26 mouse cellular contexts compared by ENCODE assay signal in the genomic region with DNA sequence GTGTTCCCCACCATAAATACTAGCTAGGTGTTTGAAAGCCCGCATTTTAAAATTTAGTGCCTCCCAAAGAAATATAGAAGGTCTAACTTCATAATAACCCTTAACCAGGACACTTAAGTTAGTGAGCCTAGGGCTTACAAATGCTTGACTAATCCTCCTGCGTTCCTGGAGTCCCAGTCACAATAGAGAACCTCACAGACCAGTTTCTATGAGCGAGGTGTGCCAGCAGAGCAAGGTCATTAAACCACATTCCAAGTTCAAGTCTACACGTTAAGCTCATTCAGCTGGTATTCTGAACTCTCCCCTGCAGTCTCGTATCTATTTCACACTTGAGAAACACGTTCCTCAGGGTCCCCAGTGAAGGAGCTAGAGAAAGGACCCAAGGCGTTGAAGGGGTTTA. TPM values are rescaled to one million over a fixed set of nuclear protein-coding genes. Genes with fewer than 3 reads are reported as not detected.
DNase-seq lines count a peak whose midpoint lies in the region; ATAC-seq and TF ChIP-seq lines count a peak whose summit lies in the region.
"Had no signal": no experiment of that assay in that cellular context is flagged by ENCODE, and none has a peak within 500 bp of the region (broad histone marks: within the 10 kb centered on the region; RNA-seq: fewer than 3 reads in every experiment).

No protein-coding gene starts in this region.

- H3K4me3 ChIP-seq in embryonic facial prominence, embryonic 14.5 days (ENCODE audit: low read depth, low read length): no peak overlapping the region
- no peak overlapping the region for H3K4me3 ChIP-seq in embryonic facial prominence, embryonic 10.5 days
- H3K4me3 ChIP-seq in liver, embryonic 15.5 days (replicated peaks): no peak overlapping the region
- no peak overlapping the region for H3K4me3 ChIP-seq in liver, postnatal 0 days (ENCODE audit: low read depth, low read length)
- H3K4me3 ChIP-seq: forebrain, embryonic 12.5 days; heart, embryonic 12.5 days; hindbrain, embryonic 15.5 days had no signal

- peak; percentile 45 for DNase-seq in embryonic facial prominence, embryonic 14.5 days (ENCODE audit: low spot score)
- no peak for DNase-seq in embryonic facial prominence, embryonic 10.5 days (ENCODE audit: low spot score)
- no peak for DNase-seq in liver, postnatal 0 days
- DNase-seq in urinary bladder, postnatal 36 days (ENCODE audit: low spot score in 2 of 2): peak; percentile 14 to 20
- DNase-seq in urinary bladder, postnatal 10 days (ENCODE audit: low spot score): no peak
- DNase-seq in left cerebral cortex, adult 18-20 months (ENCODE audit: low spot score in 2 of 2): no peak
- DNase-seq: adrenal gland, adult 8-10 months; adrenal gland, postnatal 36 days; B cell, adult 2 months; cerebellum, adult 2 months; cerebellum, postnatal 10 days; gastrocnemius, postnatal 10 days; heart, postnatal 36 days had no signal

- peaks cover 27% of the 10 kb centered on the region for H3K36me3 ChIP-seq in embryonic facial prominence, embryonic 14.5 days (ENCODE audit: control insufficient read depth, insufficient read depth, low read length)
- peaks cover 17% of the 10 kb centered on the region for H3K36me3 ChIP-seq in embryonic facial prominence, embryonic 10.5 days (replicated peaks)
- H3K36me3 ChIP-seq in liver, embryonic 15.5 days (replicated peaks): peaks cover 43% of the 10 kb centered on the region
- peaks cover 28% of the 10 kb centered on the region for H3K36me3 ChIP-seq in liver, postnatal 0 days (replicated peaks; ENCODE audit: insufficient read depth, low read length)

- TF ChIP-seq CTCF in liver, postnatal 0 days (IDR thresholded peaks at IDR 0.05; ENCODE audit: low read depth): no peak

- ATAC-seq in embryonic facial prominence, embryonic 14.5 days (ENCODE audit: low read depth): peak; percentile 70; the same call in 1 of the 2 replicates
- ATAC-seq in liver, embryonic 15.5 days (ENCODE audit: insufficient read depth): no peak
- ATAC-seq in liver, postnatal 0 days: no peak
- ATAC-seq: CD4-positive, CD25-positive, alpha-beta regulatory T cell, adult 4 months; forebrain, embryonic 16.5 days had no signal

- TF ChIP-seq EP300 in liver, postnatal 0 days (IDR thresholded peaks at IDR 0.05; ENCODE audit: low read depth): no peak

- WGBS in embryonic facial prominence, embryonic 14.5 days: 76% methylated on average over 7 of the region's 7 CpGs
- 82% methylated on average over 7 of the region's 7 CpGs for WGBS in embryonic facial prominence, embryonic 10.5 days
- 88% methylated on average over 7 of the region's 7 CpGs for WGBS in liver, embryonic 15.5 days (ENCODE audit: insufficient replicate concordance)
- 83% methylated on average over 7 of the region's 7 CpGs for WGBS in liver, postnatal 0 days (ENCODE audit: insufficient replicate concordance)

- H3K4me2 ChIP-seq in embryonic facial prominence, embryonic 14.5 days (ENCODE audit: low read depth, low read length): no peak overlapping the region
- no peak overlapping the region for H3K4me2 ChIP-seq in liver, embryonic 15.5 days
- no peak overlapping the region for H3K4me2 ChIP-seq in liver, postnatal 0 days (ENCODE audit: low read depth, low read length)
- H3K4me2 ChIP-seq: forebrain, embryonic 12.5 days; heart, embryonic 12.5 days; hindbrain, embryonic 15.5 days had no signal

- no peak overlapping the region for H3K9ac ChIP-seq in embryonic facial prominence, embryonic 14.5 days (ENCODE audit: low read depth, low read length)
- no peak overlapping the region for H3K9ac ChIP-seq in liver, embryonic 15.5 days
- H3K9ac ChIP-seq in liver, postnatal 0 days (replicated peaks): no peak overlapping the region
- H3K9ac ChIP-seq: forebrain, embryonic 12.5 days; heart, embryonic 12.5 days; hindbrain, embryonic 15.5 days had no signal

- H3K4me1 ChIP-seq in embryonic facial prominence, embryonic 14.5 days (ENCODE audit: control insufficient read depth, insufficient read depth, low read length): no peaks in the 10 kb centered on the region
- no peaks in the 10 kb centered on the region for H3K4me1 ChIP-seq in embryonic facial prominence, embryonic 10.5 days
- H3K4me1 ChIP-seq in liver, embryonic 15.5 days (replicated peaks): peaks cover 33% of the 10 kb centered on the region
- H3K4me1 ChIP-seq in liver, postnatal 0 days (ENCODE audit: insufficient read depth): no peaks in the 10 kb centered on the region
- H3K4me1 ChIP-seq: forebrain, embryonic 12.5 days; hindbrain, embryonic 15.5 days had no signal

- H3K27me3 ChIP-seq in embryonic facial prominence, embryonic 14.5 days (replicated peaks; ENCODE audit: control insufficient read depth, insufficient read depth, low read length): no peaks in the 10 kb centered on the region
- H3K27me3 ChIP-seq in embryonic facial prominence, embryonic 10.5 days (replicated peaks; ENCODE audit: low read depth, poor library complexity, severe bottlenecking): no peaks in the 10 kb centered on the region
- no peaks in the 10 kb centered on the region for H3K27me3 ChIP-seq in liver, embryonic 15.5 days
- no peaks in the 10 kb centered on the region for H3K27me3 ChIP-seq in liver, postnatal 0 days (ENCODE audit: insufficient read depth, low read length)
- H3K27me3 ChIP-seq: forebrain, embryonic 12.5 days; heart, embryonic 12.5 days; hindbrain, embryonic 15.5 days had no signal

- H3K9me3 ChIP-seq in embryonic facial prominence, embryonic 14.5 days (ENCODE audit: control insufficient read depth, low read length): no peaks in the 10 kb centered on the region
- H3K9me3 ChIP-seq in embryonic facial prominence, embryonic 10.5 days: no peaks in the 10 kb centered on the region
- H3K9me3 ChIP-seq in liver, embryonic 15.5 days (replicated peaks): no peaks in the 10 kb centered on the region
- no peaks in the 10 kb centered on the region for H3K9me3 ChIP-seq in liver, postnatal 0 days (ENCODE audit: low read length)
- H3K9me3 ChIP-seq: forebrain, embryonic 12.5 days; G1E; hindbrain, embryonic 15.5 days had no signal

- no peak overlapping the region for H3K27ac ChIP-seq in embryonic facial prominence, embryonic 14.5 days (replicated peaks; ENCODE audit: low read depth, low read length)
- H3K27ac ChIP-seq in embryonic facial prominence, embryonic 10.5 days (replicated peaks): no peak overlapping the region
- H3K27ac ChIP-seq in liver, embryonic 15.5 days (replicated peaks): peak overlapping the region; percentile 66; the same call in 1 of the 2 replicates
- no peak overlapping the region for H3K27ac ChIP-seq in liver, postnatal 0 days (ENCODE audit: low read depth)
- H3K27ac ChIP-seq: forebrain, embryonic 12.5 days; hindbrain, embryonic 15.5 days had no signal

RNA-seq across cellular contexts. Expression of a gene that starts 12.8 kb away (rescaled TPM):
- 17.2 and 18.0 TPM in 2 replicates for polyA plus RNA-seq in embryonic facial prominence, embryonic 14.5 days (2014; fragmentation: Nextera tagmentation; extraction: Ambion mirVana)
- 25.0 and 26.9 TPM in 2 replicates for polyA plus RNA-seq in embryonic facial prominence, embryonic 10.5 days (2016; fragmentation: Nextera tagmentation; extraction: Ambion mirVana)
- 496 and 576 TPM in 2 replicates for polyA plus RNA-seq in liver, embryonic 15.5 days (2015; fragmentation: Nextera tagmentation; extraction: Ambion mirVana)
- 178 and 189 TPM in 2 replicates for polyA plus RNA-seq in liver, postnatal 0 days (2015; fragmentation: Nextera tagmentation; extraction: Ambion mirVana)
- total RNA-seq in left cerebral cortex, adult 18-20 months (2021): 10 to 100 TPM; 38.9 to 40.6 TPM

RNA-seq across cellular contexts. Expression of a gene that starts 36.0 kb away (rescaled TPM):
- polyA plus RNA-seq in embryonic facial prominence, embryonic 14.5 days (2014; fragmentation: Nextera tagmentation; extraction: Ambion mirVana): not detected in 2 replicates
- polyA plus RNA-seq in embryonic facial prominence, embryonic 10.5 days (2016; fragmentation: Nextera tagmentation; extraction: Ambion mirVana): not detected in 2 replicates
- 0.05 and 0.12 TPM in 2 replicates for polyA plus RNA-seq in liver, embryonic 15.5 days (2015; fragmentation: Nextera tagmentation; extraction: Ambion mirVana)
- polyA plus RNA-seq in liver, postnatal 0 days (2015; fragmentation: Nextera tagmentation; extraction: Ambion mirVana): 0.11 TPM in 1 of 2 replicates, not detected in the other
- not detected for total RNA-seq in left cerebral cortex, adult 18-20 months (2021)
- total RNA-seq: adrenal gland, adult 8-10 months; adrenal gland, postnatal 36 days; gastrocnemius, postnatal 10 days; gastrocnemius, postnatal 4 days; heart, adult 8-10 months; heart, postnatal 36 days had no signal
- polyA plus RNA-seq: cerebellum, adult 2 months; embryonic facial prominence, embryonic 11.5 days; forebrain, embryonic 16.5 days; G1E; heart, embryonic 12.5 days; hindbrain, embryonic 11.5 days; hindbrain, embryonic 15.5 days had no signal

RNA-seq across cellular contexts. Expression of a gene that starts 44.3 kb away (rescaled TPM):
- polyA plus RNA-seq in embryonic facial prominence, embryonic 14.5 days (2014; fragmentation: Nextera tagmentation; extraction: Ambion mirVana): not detected in 2 replicates
- not detected in 2 replicates for polyA plus RNA-seq in embryonic facial prominence, embryonic 10.5 days (2016; fragmentation: Nextera tagmentation; extraction: Ambion mirVana)
- polyA plus RNA-seq in liver, embryonic 15.5 days (2015; fragmentation: Nextera tagmentation; extraction: Ambion mirVana): not detected in 2 replicates
- polyA plus RNA-seq in liver, postnatal 0 days (2015; fragmentation: Nextera tagmentation; extraction: Ambion mirVana): not detected in 2 replicates
- total RNA-seq in left cerebral cortex, adult 18-20 months (2021): not detected
- total RNA-seq: adrenal gland, adult 8-10 months; adrenal gland, postnatal 36 days; gastrocnemius, postnatal 10 days; gastrocnemius, postnatal 4 days; heart, adult 8-10 months; heart, postnatal 36 days had no signal
- polyA plus RNA-seq: CD4-positive, CD25-positive, alpha-beta regulatory T cell, adult 4 months; cerebellum, adult 2 months; embryonic facial prominence, embryonic 11.5 days; forebrain, embryonic 12.5 days; forebrain, embryonic 16.5 days; frontal cortex, adult 2 months; G1E; heart, embryonic 12.5 days; heart, postnatal 0 days; hindbrain, embryonic 11.5 days had no signal

RNA-seq across cellular contexts. Expression of a gene that starts 44.8 kb away (rescaled TPM):
- 134 and 148 TPM in 2 replicates for polyA plus RNA-seq in embryonic facial prominence, embryonic 14.5 days (2014; fragmentation: Nextera tagmentation; extraction: Ambion mirVana)
- polyA plus RNA-seq in embryonic facial prominence, embryonic 10.5 days (2016; fragmentation: Nextera tagmentation; extraction: Ambion mirVana): 101 and 105 TPM in 2 replicates
- 24.6 and 25.4 TPM in 2 replicates for polyA plus RNA-seq in liver, embryonic 15.5 days (2015; fragmentation: Nextera tagmentation; extraction: Ambion mirVana)
- polyA plus RNA-seq in liver, postnatal 0 days (2015; fragmentation: Nextera tagmentation; extraction: Ambion mirVana): 23.8 and 28.4 TPM in 2 replicates
- 100 to 1,000 TPM in 1 of 2 experiments, 10 to 100 TPM in 1; 95.6 to 108 TPM for total RNA-seq in left cerebral cortex, adult 18-20 months (2021)

Comparison
In these comparisons a context has a peak if more than half of its experiments do, and no peak if none do; other contexts are left out.
1. DNase-seq: peak in embryonic facial prominence, embryonic 14.5 days (single experiment) and urinary bladder, postnatal 36 days (2 of 2); none in embryonic facial prominence, embryonic 10.5 days (single experiment), liver, postnatal 0 days (single experiment), urinary bladder, postnatal 10 days (single experiment) and left cerebral cortex, adult 18-20 months (0 of 2).